Mouse (Mus musculus): ENCODE data around the gene Rnf17. TPM values are rescaled to one million over a fixed set of nuclear protein-coding genes. Genes with fewer than 3 reads are reported as not detected.

Gene Rnf17
- polyA plus RNA-seq, 2 experiments, result 0.97 to 1.1 TPM

- H3K4me2 ChIP-seq (ENCODE audit: low read depth), result no peak overlapping the region
- no peaks in the 10 kb centered on the region for H3K4me1 ChIP-seq (replicated peaks; ENCODE audit: control insufficient read depth in 2 of 2, insufficient read depth in 2 of 2, low read length in 1 of 2)
- TF ChIP-seq CTCF (IDR thresholded peaks at IDR 0.05; ENCODE audit: low read depth), result peak; percentile 78
- no peak for TF ChIP-seq EP300 (IDR thresholded peaks at IDR 0.05; ENCODE audit: low read depth)
- no peaks in the 10 kb centered on the region for H3K9me3 ChIP-seq (ENCODE audit: control insufficient read depth, low read length)
- no peaks in the 10 kb centered on the region; the same call in 1 of the 2 replicates for H3K27me3 ChIP-seq (ENCODE audit: control insufficient read depth, insufficient read depth, low read length)
- H3K9ac ChIP-seq (replicated peaks), result no peak overlapping the region
- WGBS (ENCODE audit: insufficient replicate concordance), result 5% methylated on average over 6 of the region's 6 CpGs
- no peak overlapping the region for H3K27ac ChIP-seq
- ATAC-seq (ENCODE audit: insufficient read depth) (no peak), DNase-seq (ENCODE audit: low read depth in 3 of 3, low spot score in 3 of 3) (peak; percentile 53)
- H3K36me3 ChIP-seq (replicated peaks; ENCODE audit: control insufficient read depth, insufficient read depth, low read depth), result no peaks in the 10 kb centered on the region
- H3K4me3 ChIP-seq (ENCODE audit: insufficient read depth in 1 of 2, low read depth in 2 of 2, low read length in 2 of 2), result no peak overlapping the region
Measured at GRCm38 (mm10) chr14:56375731-56376130, 26.6 kb upstream of the Rnf17 start.

DNA sequence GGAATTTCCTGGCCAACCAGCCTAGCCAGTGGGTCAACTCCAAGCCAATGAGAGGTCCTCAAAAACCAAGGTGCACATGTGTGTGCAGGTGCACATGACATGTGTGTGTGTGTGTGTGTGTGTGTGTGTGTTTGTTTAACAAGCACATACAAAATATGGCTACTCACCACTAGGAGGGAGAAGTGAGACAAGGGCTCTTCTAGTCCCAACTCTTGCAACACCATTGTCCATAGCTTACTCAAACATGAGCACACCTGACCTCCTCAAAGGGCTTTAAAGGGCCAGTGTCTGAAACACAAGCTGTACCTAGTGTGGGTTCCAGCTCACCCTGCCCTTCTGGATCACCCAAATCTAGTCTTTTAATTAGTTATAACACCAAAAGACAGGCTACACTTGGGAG lies 24.6 kb upstream of the Rnf17 start:
- no peak overlapping the region for H3K9ac ChIP-seq (replicated peaks)
- no peaks in the 10 kb centered on the region for H3K9me3 ChIP-seq (ENCODE audit: control insufficient read depth, low read length)
- no peak overlapping the region for H3K4me2 ChIP-seq (ENCODE audit: low read depth)
- ATAC-seq (ENCODE audit: insufficient read depth) (no peak), DNase-seq (ENCODE audit: low read depth in 3 of 3, low spot score in 3 of 3) (no peak)
- no peaks in the 10 kb centered on the region for H3K36me3 ChIP-seq (replicated peaks; ENCODE audit: control insufficient read depth, insufficient read depth, low read depth)
- no peak overlapping the region for H3K4me3 ChIP-seq (ENCODE audit: insufficient read depth in 1 of 2, low read depth in 2 of 2, low read length in 2 of 2)
- H3K4me1 ChIP-seq (replicated peaks; ENCODE audit: control insufficient read depth in 2 of 2, insufficient read depth in 2 of 2, low read length in 1 of 2), result no peaks in the 10 kb centered on the region
- no peaks in the 10 kb centered on the region for H3K27me3 ChIP-seq (ENCODE audit: control insufficient read depth, insufficient read depth, low read length)
- no peak for TF ChIP-seq EP300 (IDR thresholded peaks at IDR 0.05; ENCODE audit: low read depth)
- no peak for TF ChIP-seq CTCF (IDR thresholded peaks at IDR 0.05; ENCODE audit: low read depth)
- H3K27ac ChIP-seq, result no peak overlapping the region

- H3K36me3 ChIP-seq (replicated peaks; ENCODE audit: control insufficient read depth, insufficient read depth, low read depth), result no peaks in the 10 kb centered on the region
Measured at GRCm38 (mm10) chr14:56379336-56379735, 23.0 kb upstream of the Rnf17 start.

GRCm38 (mm10) chr14:56382366-56382765 lies 20.0 kb upstream of the Rnf17 start:
- ATAC-seq (ENCODE audit: insufficient read depth), result no peak
- no peak for DNase-seq (ENCODE audit: low read depth in 3 of 3, low spot score in 3 of 3)
- WGBS (ENCODE audit: insufficient replicate concordance), result 56% methylated on average over 4 of the region's 4 CpGs
- H3K36me3 ChIP-seq (replicated peaks; ENCODE audit: control insufficient read depth, insufficient read depth, low read depth), result no peaks in the 10 kb centered on the region
- no peaks in the 10 kb centered on the region for H3K9me3 ChIP-seq (ENCODE audit: control insufficient read depth, low read length)
- no peak overlapping the region for H3K9ac ChIP-seq (replicated peaks)
- H3K27me3 ChIP-seq (ENCODE audit: control insufficient read depth, insufficient read depth, low read length), result no peaks in the 10 kb centered on the region
- H3K4me3 ChIP-seq (ENCODE audit: insufficient read depth in 1 of 2, low read depth in 2 of 2, low read length in 2 of 2), result no peak overlapping the region
- H3K4me2 ChIP-seq (ENCODE audit: low read depth), result no peak overlapping the region
- no peaks in the 10 kb centered on the region for H3K4me1 ChIP-seq (replicated peaks; ENCODE audit: control insufficient read depth in 2 of 2, insufficient read depth in 2 of 2, low read length in 1 of 2)
- no peak overlapping the region for H3K27ac ChIP-seq
- TF ChIP-seq EP300 (IDR thresholded peaks at IDR 0.05; ENCODE audit: low read depth) (no peak), CTCF (IDR thresholded peaks at IDR 0.05; ENCODE audit: low read depth) (no peak)

More at GRCm38 (mm10) chr14:56379336-56379735, 23.0 kb upstream of the Rnf17 start:
- ATAC-seq (ENCODE audit: insufficient read depth) (no peak), DNase-seq (ENCODE audit: low read depth in 3 of 3, low spot score in 3 of 3) (no peak)
- WGBS (ENCODE audit: insufficient replicate concordance), result 64% methylated on average over 9 of the region's 9 CpGs
- Histone ChIP-seq H3K4me3 (ENCODE audit: insufficient read depth in 1 of 2, low read depth in 2 of 2, low read length in 2 of 2) (no peak overlapping the region), H3K4me1 (replicated peaks; ENCODE audit: control insufficient read depth in 2 of 2, insufficient read depth in 2 of 2, low read length in 1 of 2) (no peaks in the 10 kb centered on the region), H3K27me3 (ENCODE audit: control insufficient read depth, insufficient read depth, low read length) (no peaks in the 10 kb centered on the region), H3K27ac (no peak overlapping the region), H3K4me2 (ENCODE audit: low read depth) (no peak overlapping the region), H3K9me3 (ENCODE audit: control insufficient read depth, low read length) (no peaks in the 10 kb centered on the region), H3K9ac (replicated peaks) (no peak overlapping the region)
- TF ChIP-seq EP300 (IDR thresholded peaks at IDR 0.05; ENCODE audit: low read depth) (no peak), CTCF (IDR thresholded peaks at IDR 0.05; ENCODE audit: low read depth) (no peak)

DNA sequence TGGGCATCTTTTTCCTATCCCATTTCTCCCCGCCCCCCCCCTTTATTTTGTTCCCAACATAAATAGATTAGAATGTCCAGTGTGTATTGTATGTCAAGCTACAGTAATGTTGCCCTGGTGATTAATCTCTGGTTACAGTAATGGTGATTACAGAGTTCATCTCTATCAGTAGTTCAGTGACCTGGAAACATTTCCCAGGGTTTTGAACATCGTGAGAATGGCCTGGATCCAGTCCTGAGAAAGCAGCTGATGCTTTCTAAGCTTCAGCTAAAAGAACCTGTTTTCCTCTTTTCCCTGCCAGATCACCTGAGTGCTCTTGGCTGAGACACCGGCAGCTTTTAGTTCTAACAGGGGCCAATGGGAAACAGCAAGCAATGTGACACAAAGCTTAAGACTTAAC lies 12.1 kb upstream of the Rnf17 start:
- Histone ChIP-seq H3K27ac (no peak overlapping the region), H3K9ac (replicated peaks) (no peak overlapping the region), H3K4me1 (replicated peaks; ENCODE audit: control insufficient read depth in 2 of 2, insufficient read depth in 2 of 2, low read length in 1 of 2) (peaks cover 0 to 4% of the 10 kb centered on the region in 2 experiments; a peak in 2 of 4 replicates), H3K4me2 (ENCODE audit: low read depth) (no peak overlapping the region), H3K9me3 (ENCODE audit: control insufficient read depth, low read length) (no peaks in the 10 kb centered on the region), H3K27me3 (ENCODE audit: control insufficient read depth, insufficient read depth, low read length) (no peaks in the 10 kb centered on the region), H3K4me3 (ENCODE audit: insufficient read depth in 1 of 2, low read depth in 2 of 2, low read length in 2 of 2) (no peak overlapping the region), H3K36me3 (replicated peaks; ENCODE audit: control insufficient read depth, insufficient read depth, low read depth) (no peaks in the 10 kb centered on the region)
- ATAC-seq (ENCODE audit: insufficient read depth), result no peak
- TF ChIP-seq CTCF (IDR thresholded peaks at IDR 0.05; ENCODE audit: low read depth) (no peak), EP300 (IDR thresholded peaks at IDR 0.05; ENCODE audit: low read depth) (no peak)
- DNase-seq (ENCODE audit: low read depth in 3 of 3, low spot score in 3 of 3), result no peak
- 64% methylated on average over 3 of the region's 3 CpGs for WGBS (ENCODE audit: insufficient replicate concordance)
